Mouse (Mus musculus) lung, postnatal 14 days (tissue): ENCODE data around the gene Ubap2.
A peak's percentile ranks its signal among the peaks of the same experiment; 100 is the strongest.

Experiments used
- DNase-seq: peaks from one replicate; pipeline ENCODE4 v3.0.0; 2021

Ubap2 gene

GRCm38 (mm10) chr4:41259019-41259418 lies 15.9 kb downstream of the Ubap2 start:
- no peak for DNase-seq

DNA sequence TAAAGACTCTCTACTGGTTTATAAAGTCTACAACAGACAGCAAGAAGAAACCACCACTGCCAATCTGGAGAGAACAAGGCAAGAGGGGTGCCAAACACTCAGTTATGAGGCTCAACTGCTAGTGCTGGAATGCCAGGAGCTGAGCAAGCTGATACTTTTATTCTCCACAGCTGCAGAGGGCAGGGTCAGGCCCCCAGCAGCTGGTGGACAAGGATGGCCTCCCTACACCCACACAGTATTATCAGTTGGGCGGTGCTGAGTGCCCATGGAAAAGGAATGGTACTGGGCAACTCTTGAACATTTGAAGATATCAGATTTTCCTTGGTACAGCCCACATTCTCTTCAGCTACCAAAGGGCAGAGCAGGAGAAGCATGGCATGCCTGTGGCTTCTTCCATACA lies 17.2 kb downstream of the Ubap2 start:
- no peak for DNase-seq

DNA sequence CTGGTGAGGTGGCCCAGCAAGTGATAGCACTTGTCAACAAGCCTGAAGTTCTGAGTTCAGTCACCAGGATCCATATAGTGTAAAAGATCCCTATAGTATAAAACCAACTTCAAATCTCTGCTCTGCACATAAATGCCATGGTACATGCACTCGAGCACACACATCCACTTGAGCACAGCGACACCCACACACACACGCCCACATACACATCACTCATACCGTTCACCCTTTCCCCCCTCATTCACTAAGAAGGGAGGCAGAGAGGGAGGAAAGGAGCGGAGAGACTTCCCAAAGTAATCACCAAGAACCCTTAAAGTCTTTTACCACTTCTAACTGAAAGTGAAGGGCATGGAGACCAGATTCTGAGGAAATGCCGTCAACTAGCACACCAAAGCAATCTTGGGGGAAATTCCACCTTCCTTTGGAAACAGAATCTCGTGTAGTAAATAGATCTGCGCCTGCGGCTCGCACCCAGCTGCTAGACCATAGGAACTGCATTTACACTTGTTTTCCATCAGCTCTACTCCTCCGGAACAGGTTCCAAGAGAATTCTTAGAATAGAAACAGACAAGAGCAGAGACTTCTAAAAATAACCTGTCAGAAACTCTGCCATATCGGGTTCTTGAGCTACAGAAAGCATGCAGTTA lies 19.3 kb downstream of the Ubap2 start:
- DNase-seq: no peak

GRCm38 (mm10) chr4:41253756-41254155 lies 21.2 kb downstream of the Ubap2 start:
- DNase-seq: no peak

DNA sequence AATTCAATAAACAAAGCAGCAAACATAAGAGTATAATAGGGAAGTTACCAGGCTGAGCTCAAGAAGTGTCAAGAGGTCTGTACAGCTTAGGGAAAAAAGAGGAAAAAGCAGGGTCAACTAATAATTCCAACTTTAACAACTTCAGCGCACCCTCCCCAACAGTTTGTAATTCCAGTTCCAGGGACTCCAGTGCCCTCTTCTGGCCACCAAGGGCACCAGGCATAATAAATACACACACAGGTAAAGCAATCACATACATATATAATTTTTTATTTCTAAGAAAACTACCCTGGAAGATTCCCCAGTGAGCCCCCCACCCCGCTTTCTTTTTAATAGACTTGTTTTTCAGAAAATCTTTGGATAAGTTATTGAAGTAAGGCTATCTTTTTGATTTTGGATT lies 29.5 kb downstream of the Ubap2 start:
- no peak for DNase-seq

DNA sequence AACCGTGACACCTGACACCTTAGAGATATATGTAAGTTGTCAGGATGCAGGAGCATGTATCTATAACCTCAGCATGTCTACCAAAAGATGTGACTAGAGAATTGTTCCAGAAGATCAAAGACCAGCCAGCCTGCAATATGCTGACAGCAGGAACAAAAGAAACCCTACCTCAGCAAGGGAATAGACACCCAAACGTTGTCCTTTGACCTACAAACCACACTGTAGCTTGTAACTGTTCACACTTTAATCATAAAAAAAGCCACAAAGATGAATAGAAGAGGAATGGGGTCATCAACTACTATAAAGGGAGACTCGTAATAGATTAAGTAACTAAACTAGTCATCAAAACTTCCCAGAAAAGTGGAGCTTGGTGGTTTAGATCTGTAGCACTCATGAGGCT lies 34.0 kb downstream of the Ubap2 start:
- DNase-seq: no peak

DNA sequence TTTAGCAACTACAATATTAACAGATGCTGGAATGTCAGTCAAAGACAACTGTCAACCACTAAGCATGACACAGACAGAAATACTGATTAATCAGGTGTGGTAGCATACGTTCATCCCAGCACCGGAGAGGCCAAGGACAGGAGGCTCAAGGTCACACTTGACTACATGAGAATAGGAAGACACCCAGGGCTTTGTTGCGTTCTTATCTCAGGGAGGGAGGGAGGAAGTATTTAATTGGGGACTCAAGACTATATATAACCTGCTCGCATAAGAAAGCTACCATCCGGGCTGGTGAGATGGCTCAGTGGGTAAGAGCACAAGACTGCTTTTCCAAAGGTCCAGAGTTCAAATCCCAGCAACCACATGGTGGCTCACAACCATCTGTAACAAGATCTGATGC lies 39.3 kb downstream of the Ubap2 start:
- DNase-seq: no peak

DNA sequence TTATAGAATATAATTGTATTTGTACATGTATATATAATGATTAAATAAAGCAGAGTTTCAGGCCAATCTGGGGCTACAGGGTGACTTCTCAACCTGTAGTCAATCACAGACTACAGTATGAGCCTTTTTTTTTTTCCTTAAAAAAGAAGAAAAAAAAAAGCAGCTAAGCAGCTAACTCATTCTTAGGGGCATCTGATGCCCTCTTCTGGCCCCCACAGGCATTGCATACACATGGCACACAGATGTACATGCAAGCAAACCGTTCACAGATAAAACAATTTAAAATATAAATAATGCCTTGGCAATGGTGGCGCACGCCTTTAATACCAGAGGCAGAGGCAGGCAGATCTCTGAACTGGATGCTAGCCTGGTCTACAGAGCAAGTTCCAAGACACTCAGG lies 48.6 kb downstream of the Ubap2 start:
- DNase-seq: peak; percentile 61

- no peak for DNase-seq
Observed at GRCm38 (mm10) chr4:41225412-41225811, 49.5 kb downstream of the Ubap2 start.

- DNase-seq: peak; percentile 13
Observed at GRCm38 (mm10) chr4:41208050-41208449, 66.9 kb downstream of the Ubap2 start.

DNA sequence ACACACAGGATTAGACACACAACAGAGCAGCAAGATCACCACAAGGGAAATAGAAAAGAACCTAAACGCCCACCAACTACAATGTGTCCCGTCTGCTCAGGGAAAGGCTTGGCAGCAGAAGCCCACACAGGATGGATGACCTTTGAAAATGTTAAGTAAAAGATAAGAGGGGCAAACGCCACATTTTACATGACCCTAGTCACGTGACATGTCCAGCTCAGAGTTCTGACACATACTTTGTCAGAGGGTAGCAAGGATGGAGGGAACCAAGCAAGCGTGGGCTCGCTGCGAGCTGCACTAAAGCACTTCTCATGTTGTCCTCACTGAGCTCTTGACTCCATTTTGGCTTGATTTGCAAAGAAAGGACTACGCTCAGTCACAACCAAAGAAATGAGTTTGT lies 69.2 kb downstream of the Ubap2 start:
- no peak for DNase-seq

DNA sequence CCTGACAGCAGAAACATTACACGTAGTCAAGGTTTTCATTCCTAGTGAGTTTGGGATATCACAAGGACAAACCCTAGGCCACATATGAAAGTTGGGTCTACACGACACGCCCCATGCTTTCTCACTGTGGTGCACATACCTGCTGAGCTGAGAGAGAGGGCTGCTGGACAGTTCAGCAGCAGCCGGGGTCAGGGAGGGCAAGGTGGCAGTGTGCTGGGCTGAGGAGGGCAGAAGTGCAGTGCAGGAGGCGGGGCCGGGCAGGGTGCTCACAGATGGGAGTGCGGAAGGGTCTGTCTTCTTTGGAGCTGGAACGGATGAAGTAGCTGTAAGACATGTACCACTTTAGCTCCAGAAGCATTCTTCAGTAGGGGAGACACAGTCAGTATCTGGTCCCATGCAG lies 72.8 kb downstream of the Ubap2 start:
- no peak for DNase-seq

- peak; percentile 35 for DNase-seq
Observed at GRCm38 (mm10) chr4:41196861-41197610, 77.9 kb downstream of the Ubap2 start.

- DNase-seq: no peak
Observed at GRCm38 (mm10) chr4:41195328-41195727, 79.6 kb downstream of the Ubap2 start.

DNA sequence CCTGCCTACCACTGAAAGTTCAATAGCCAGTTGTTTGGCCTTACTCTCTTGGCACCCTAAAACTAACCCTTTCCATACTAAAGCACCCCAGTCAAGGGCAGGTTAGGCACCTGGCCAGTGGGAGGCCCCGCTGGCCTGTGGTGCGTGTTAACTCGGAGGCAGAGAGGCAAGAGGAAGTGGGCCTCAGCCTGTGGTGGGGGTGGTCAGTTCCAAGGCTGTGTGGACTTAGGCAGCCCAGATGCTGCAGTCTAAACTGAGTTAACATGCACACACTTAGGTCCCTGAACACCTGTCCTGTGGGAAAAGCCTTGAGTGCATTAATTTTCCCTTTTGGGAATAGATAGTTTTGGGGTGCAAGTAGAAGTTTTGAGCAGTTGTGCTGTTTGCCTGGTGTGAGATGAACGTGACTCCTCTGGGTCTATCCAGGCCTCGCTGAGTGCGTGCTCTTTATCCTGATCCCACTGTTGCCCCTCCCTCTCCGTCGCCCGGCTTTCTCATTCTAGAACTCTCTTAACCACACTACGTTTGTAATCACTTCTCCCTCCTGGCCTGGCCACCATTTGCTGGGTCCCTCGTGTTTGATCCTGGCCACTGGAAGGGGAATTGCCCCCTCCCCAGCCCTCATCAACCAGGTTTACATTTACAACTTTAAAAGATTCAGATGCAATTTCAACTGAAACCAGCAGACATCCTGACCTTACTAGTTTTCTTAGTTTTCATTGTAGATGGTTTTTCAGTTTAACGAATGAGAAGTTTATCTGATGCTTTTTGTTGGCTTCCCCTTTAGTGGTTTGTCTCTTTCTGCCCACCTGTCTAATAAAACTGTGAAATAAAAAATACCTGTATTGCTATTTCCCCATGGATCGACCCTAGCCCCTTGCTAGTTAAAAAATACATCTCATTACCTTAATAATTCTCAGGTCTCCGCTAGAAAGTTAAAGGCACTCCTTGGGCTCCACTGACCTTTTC lies 82.1 kb downstream of the Ubap2 start:
- DNase-seq: no peak

DNA sequence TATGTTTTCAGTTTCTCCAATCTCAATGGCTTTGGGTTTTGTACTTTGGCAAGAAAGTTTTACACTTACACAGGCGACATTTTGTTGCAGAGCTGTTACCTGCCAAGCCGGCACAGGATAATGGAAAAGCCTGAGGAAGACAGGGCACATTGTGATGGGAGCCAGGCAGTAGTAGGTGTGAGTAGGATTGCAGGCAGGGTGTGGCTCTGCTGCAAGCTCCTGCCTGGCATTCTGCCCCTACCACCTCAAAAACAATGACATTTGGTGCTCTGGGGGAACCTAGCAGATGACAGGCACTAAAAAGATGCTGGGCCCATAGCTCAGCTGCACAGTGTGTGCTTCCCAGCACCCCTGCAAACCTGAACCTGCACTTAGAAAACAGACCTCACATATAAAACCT lies 85.1 kb downstream of the Ubap2 start:
- DNase-seq: no peak

DNA sequence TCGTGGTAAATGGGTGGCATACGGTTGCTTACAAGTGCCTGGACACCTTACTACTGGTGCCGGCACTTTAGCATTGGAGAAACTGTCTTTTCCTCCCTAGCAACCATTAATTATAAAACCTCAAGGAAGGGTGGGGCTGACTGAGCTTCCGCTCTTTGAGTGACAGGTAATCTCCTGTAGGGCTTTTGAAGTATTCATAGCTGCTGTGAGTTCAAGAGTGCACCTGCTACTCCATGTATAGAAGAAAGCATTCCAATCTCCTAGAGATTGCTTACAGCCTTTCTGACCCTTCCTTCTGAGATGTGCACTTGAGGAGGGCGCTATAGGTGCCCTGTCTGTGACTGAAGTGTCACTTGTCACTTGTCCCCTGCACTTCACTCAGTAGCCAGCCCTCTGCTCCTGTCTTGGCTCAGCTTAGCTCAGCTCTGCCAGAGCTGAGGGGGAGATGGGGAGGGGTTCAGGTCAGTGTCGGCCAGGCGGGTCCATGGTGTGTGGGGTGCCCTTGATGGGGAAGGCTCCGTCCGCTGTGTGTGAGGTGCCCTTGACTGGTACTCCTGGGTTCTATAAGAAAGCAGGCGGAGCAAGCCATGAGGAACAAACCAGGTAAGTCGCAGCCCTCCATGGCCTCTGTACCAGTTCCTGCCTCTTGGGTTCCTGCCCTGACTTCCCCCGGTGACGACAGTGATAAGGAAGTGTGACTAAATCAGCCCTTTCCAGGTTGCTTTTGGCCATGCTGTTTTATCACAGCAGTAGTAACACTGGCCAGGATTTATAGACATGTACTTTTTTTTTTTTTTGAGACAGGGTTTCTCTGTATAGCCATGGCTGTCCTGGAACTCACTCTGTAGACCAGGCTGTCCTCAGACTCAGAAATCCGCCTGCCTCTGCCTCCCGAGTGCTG lies 94.9 kb downstream of the Ubap2 start:
- DNase-seq: no peak

DNA sequence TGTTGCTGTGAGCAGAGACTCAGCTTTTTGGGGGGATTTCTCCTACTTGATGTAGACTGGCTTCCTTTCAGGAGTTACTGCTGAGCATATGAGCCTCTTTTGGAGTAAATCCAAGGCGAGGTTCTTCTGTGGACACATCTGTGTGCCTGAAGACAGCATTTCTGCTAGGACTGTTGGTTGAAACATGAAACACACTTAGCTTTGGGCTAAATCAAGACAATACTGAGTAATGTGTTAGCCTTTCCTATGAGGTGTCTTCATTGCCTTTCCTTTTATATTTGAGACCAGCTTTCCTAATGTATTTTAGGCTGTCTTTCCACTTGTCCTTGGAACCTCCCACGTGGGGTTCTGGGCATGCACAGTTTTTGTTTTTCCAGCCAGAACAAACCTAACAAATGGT lies 100.3 kb downstream of the Ubap2 start:
- DNase-seq: no peak

DNA sequence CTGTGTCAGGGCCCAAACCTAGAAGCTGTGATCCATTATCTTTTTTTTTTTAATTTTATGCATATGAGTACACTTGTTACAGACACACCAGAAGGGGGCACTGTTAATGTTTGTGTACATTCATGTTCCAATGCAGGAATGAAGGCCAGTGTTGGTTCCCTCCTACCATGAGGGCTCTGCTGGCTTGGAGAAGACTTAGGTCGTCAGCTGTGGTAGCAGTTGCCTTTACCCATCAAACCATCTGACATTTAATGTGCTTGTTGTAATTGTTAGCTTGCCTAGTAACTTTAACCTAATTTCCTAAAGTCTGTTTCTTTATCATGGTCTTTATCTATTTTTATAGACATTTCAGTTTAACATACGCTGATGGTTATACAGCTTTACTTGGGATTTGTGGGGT lies 104.0 kb downstream of the Ubap2 start:
- DNase-seq: no peak

DNA sequence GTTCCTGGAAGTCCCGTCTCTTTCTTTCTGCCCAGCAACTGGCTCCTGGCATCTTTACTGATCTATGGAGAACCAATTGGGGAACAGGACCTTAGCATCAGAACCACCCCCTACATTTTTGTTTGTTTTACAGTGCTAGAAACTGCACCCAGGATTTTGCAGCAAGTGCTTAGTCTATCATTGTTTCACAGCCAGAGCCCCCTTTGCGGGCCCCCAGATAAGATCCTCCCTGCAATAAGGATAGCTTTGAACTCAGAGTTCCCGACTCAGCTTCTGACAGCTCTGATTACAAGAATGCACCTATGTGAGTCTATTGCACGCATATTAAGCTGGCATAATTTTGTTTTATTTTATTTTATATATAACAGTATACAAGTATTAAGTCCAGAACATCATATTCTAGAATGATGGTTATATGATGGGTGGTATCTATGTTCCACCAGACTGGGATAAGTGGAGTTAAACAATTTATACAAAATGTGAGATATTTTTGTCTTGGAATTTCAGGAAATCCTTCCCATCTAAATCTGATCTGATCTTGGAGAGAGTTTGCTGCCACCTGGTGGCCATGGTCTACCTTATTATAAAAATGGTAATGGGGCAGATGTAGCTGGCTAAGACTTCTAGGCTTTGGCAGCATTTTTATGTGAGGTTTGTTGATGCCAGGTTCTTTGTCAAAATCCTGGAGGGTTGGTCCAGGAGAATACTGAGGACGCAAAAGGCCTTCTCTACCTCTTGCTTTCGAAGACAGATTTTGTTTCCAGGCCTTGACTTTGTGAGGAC lies 109.1 kb downstream of the Ubap2 start:
- peak; percentile 89 for DNase-seq

GRCm38 (mm10) chr4:41164974-41165373 lies 110.0 kb downstream of the Ubap2 start:
- no peak for DNase-seq

DNA sequence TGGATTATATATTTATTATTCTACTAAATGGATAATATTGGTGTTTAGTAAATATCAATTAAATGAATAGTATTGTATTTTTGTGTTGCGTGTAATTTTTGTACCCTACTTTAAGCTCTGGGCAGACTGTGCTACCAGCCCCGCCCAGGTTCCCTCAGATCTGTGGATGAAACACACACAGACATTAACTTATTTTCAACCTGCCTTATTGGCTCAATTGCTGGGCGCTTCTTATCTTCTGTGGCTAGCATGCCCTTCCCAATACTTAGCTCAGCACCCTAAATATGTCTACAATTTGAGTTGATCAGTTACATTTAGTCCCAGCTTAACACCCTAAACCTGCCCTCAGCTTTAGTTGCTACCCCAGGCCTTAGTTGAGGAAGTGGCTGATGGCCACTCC lies 113.7 kb downstream of the Ubap2 start:
- DNase-seq: no peak
